Mouse (Mus musculus) limb, embryonic 10.5 days (tissue): ENCODE measurements around the gene Olfr1211. TPM values are rescaled to one million over a fixed set of nuclear protein-coding genes. Genes with fewer than 3 reads are reported as not detected.

ENCODE experiments used
- DNase-seq: peaks from one replicate; pipeline ENCODE4 v3.0.0-alpha.2; 2017; ENCODE audit warnings: low spot score
- H3K27ac ChIP-seq: fragments of 300-500 bp; sonication (generic); 2 replicates; pipeline ENCODE4 v1.5.1; 2016; ENCODE audit warnings: mild to moderate bottlenecking
- H3K27me3 ChIP-seq: fragments of 300-500 bp; sonication (generic); 2 replicates; pipeline ENCODE4 v1.6.1; 2016; ENCODE audit warnings: low read depth, mild to moderate bottlenecking; ENCODE audit not compliant: poor library complexity, severe bottlenecking
- H3K36me3 ChIP-seq: fragments of 300-500 bp; sonication (generic); 2 replicates; pipeline ENCODE4 v1.6.1; 2016; ENCODE audit warnings: mild to moderate bottlenecking, moderate library complexity
- H3K4me1 ChIP-seq: fragments of 300-500 bp; sonication (generic); 2 replicates; pipeline ENCODE4 v1.6.1; 2016
- H3K4me3 ChIP-seq: fragments of 300-500 bp; sonication (generic); 2 replicates; pipeline ENCODE4 v1.5.1; 2016; ENCODE audit warnings: mild to moderate bottlenecking, moderate library complexity
- H3K9me3 ChIP-seq: fragments of 300-500 bp; sonication (generic); replicated peaks from 2 replicates; pipeline ENCODE4 v1.6.1; 2016; ENCODE audit warnings: mild to moderate bottlenecking
- WGBS: fragments of 180-500 bp; shearing (Covaris S2); methylation state at CpG from one replicate; pipeline ENCODE4 v1.1.7; 2016; 5-methylcytosine and 5-hydroxymethylcytosine counted together
- polyA plus RNA-seq: library from polyadenylated mRNA; unstranded; fragments of >200 nt; fragmentation: Nextera tagmentation; extraction: Ambion mirVana; gene quantifications from 2 replicates; pipeline ENCODE4 v1.2.1, GENCODE M21; 2016

Gene Olfr1211
- not detected in 2 replicates for polyA plus RNA-seq

DNA sequence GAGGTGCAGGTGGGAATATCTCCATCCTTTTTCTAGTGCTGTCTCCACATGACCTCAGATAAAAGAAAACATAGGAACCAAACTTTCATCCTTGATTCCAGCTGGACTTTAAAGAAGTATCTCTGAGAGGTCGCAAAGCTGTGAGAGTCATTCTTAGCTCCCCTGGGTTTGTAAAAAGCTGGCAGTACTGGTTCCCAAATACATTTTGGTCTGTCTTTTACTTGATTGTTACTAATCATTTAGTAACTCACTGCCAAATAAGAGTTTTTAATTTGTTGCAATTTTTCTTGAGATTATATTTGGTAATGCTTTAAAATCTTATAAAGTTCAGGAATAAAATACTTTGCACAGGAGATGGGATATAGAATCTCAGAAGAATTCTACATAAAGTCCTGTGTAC is at the start of gene Olfr1211:
TSS of gene Olfr1211 (minus strand) at position 101 of the 400 bp plus-strand sequence.
- WGBS: 95% methylated on average over 1 of the region's 1 CpGs
- Histone ChIP-seq H3K36me3 (no peaks in the 10 kb centered on the region), H3K27ac (no peak within 1 kb of the TSS), H3K4me3 (no peak within 1 kb of the TSS), H3K27me3 (no peaks in the 10 kb centered on the region), H3K4me1 (no peaks in the 10 kb centered on the region), H3K9me3 (no peaks in the 10 kb centered on the region)
- no peak for DNase-seq

DNA sequence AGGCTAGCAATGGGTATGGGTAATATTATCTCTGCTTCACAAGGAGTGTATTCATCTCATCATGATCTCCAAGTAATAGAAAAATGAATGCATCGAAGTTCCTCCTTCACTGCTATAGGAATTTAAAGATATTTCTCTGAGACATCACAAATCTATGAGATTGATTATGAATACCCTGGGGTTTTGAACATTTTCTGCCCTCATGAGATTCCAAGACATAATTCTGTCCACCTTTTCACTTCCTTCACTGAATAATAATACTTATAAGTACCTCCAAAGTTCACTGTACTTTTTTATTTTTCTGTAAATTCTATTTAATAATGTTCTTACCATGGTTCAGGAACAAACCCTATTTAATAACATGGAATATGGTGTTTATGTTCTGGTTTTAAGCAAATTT is 42.3 kb upstream of the Olfr1211 start, which contains the start of gene Gm13762:
TSS of gene Gm13762 (minus strand) at position 101 of the 400 bp plus-strand sequence.
- 93% methylated on average over 1 of the region's 1 CpGs for WGBS
- Histone ChIP-seq H3K9me3 (no peaks in the 10 kb centered on the region), H3K4me3 (no peak within 1 kb of the TSS), H3K36me3 (no peaks in the 10 kb centered on the region), H3K27me3 (no peaks in the 10 kb centered on the region), H3K4me1 (no peaks in the 10 kb centered on the region), H3K27ac (no peak within 1 kb of the TSS)
- DNase-seq: no peak

DNA sequence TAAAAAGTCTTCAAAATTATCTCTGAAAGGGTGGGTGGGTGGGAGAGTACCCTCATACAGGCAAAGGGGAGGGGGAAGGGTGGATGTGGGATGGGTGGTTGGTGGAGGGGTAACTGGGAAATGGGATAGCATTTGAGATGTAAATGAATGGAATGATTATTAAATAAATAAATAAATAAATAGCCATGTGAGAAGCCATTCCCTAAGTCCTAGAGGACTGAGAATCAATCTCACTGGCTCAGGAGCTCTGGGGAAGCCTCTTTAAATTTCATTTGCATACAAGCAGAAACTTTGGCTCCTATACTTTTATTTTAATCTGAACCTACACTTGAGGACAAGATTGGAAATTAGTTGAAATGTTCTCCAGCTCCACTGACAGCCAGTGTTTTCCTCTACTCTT is 15.8 kb upstream of the Olfr1211 start, which contains the start of gene Olfr1212:
TSS of gene Olfr1212 (plus strand) at position 301 of the 400 bp plus-strand sequence.
- Histone ChIP-seq H3K4me3 (no peak within 1 kb of the TSS), H3K36me3 (no peaks in the 10 kb centered on the region), H3K4me1 (no peaks in the 10 kb centered on the region), H3K27me3 (no peaks in the 10 kb centered on the region), H3K9me3 (no peaks in the 10 kb centered on the region), H3K27ac (no peak within 1 kb of the TSS)
- no peak for DNase-seq

GRCm38 (mm10) chr2:88915057-88915456 is 22.9 kb downstream of the Olfr1211 start, which contains the start of gene Olfr1209:
Gene Olfr1209 (minus strand): TSS chr2:88915157.
- Histone ChIP-seq H3K9me3 (no peaks in the 10 kb centered on the region), H3K27ac (no peak within 1 kb of the TSS), H3K36me3 (no peaks in the 10 kb centered on the region), H3K4me1 (no peaks in the 10 kb centered on the region), H3K4me3 (no peak within 1 kb of the TSS), H3K27me3 (no peaks in the 10 kb centered on the region)
- 93% methylated on average over 3 of the region's 3 CpGs for WGBS
- DNase-seq: no peak

- Histone ChIP-seq H3K27ac (no peak within 1 kb of the TSS), H3K4me3 (no peak within 1 kb of the TSS), H3K4me1 (no peaks in the 10 kb centered on the region), H3K36me3 (no peaks in the 10 kb centered on the region), H3K9me3 (no peaks in the 10 kb centered on the region), H3K27me3 (no peaks in the 10 kb centered on the region)
- DNase-seq: no peak
Measured at GRCm38 (mm10) chr2:88902211-88902610, 35.7 kb downstream of the Olfr1211 start, which contains the start of gene Olfr1208. Gene Olfr1208 (minus strand): TSS chr2:88902311.

Other genes starting within 250 kb of the Olfr1211 start
- not detected in 2 replicates for gene Olfr1195, start 248.9 kb downstream of the Olfr1211 start, polyA plus RNA-seq
- gene Olfr1196, start 233.5 kb downstream of the Olfr1211 start, polyA plus RNA-seq: not detected in 2 replicates
- not detected in 2 replicates for gene Olfr1197, start 205.7 kb downstream of the Olfr1211 start, polyA plus RNA-seq
- gene Olfr1198, start 186.7 kb downstream of the Olfr1211 start, polyA plus RNA-seq: not detected in 2 replicates
- gene Olfr1199, start 177.6 kb downstream of the Olfr1211 start, polyA plus RNA-seq: not detected in 2 replicates
- gene Olfr1200, start 167.6 kb downstream of the Olfr1211 start, polyA plus RNA-seq: not detected in 2 replicates
- not detected in 2 replicates for gene Olfr1201, start 145.1 kb downstream of the Olfr1211 start, polyA plus RNA-seq
- 0.04 TPM in 2 replicates for gene Olfr1202, start 123.6 kb downstream of the Olfr1211 start, polyA plus RNA-seq
- not detected in 2 replicates for gene Olfr1205, start 108.4 kb downstream of the Olfr1211 start, polyA plus RNA-seq
- gene Olfr1204, start 88.8 kb downstream of the Olfr1211 start, polyA plus RNA-seq: not detected in 2 replicates
- not detected in 2 replicates for gene Olfr1206, start 74.9 kb downstream of the Olfr1211 start, polyA plus RNA-seq
- not detected in 2 replicates for gene Olfr1208, start 35.8 kb downstream of the Olfr1211 start, polyA plus RNA-seq
- gene Olfr1209, start 23.0 kb downstream of the Olfr1211 start, polyA plus RNA-seq: not detected in 2 replicates
- gene Olfr1212, start 15.9 kb upstream of the Olfr1211 start, polyA plus RNA-seq: not detected in 2 replicates
- gene Gm13762, start 42.2 kb upstream of the Olfr1211 start, polyA plus RNA-seq: not detected in 2 replicates
- gene Olfr1214, start 54.5 kb upstream of the Olfr1211 start, polyA plus RNA-seq: not detected in 2 replicates
- gene Olfr1215, start 68.9 kb upstream of the Olfr1211 start, polyA plus RNA-seq: not detected in 2 replicates
- not detected in 2 replicates for gene Olfr1216, start 80.2 kb upstream of the Olfr1211 start, polyA plus RNA-seq
- gene Olfr1217, start 94.0 kb upstream of the Olfr1211 start, polyA plus RNA-seq: not detected in 2 replicates
- not detected in 2 replicates for gene Olfr1218, start 123.1 kb upstream of the Olfr1211 start, polyA plus RNA-seq
- not detected in 2 replicates for gene Olfr1219, start 145.4 kb upstream of the Olfr1211 start, polyA plus RNA-seq
- gene Olfr1220, start 168.7 kb upstream of the Olfr1211 start, polyA plus RNA-seq: not detected in 2 replicates
- not detected in 2 replicates for gene Olfr1221, start 179.2 kb upstream of the Olfr1211 start, polyA plus RNA-seq
- not detected in 2 replicates for gene Olfr1222, start 194.9 kb upstream of the Olfr1211 start, polyA plus RNA-seq
- not detected in 2 replicates for gene Olfr1223, start 213.4 kb upstream of the Olfr1211 start, polyA plus RNA-seq
- not detected in 2 replicates for gene Olfr1224-ps1, start 226.0 kb upstream of the Olfr1211 start, polyA plus RNA-seq
- gene Olfr1225, start 236.6 kb upstream of the Olfr1211 start, polyA plus RNA-seq: not detected in 2 replicates